Mouse (Mus musculus): Measurements from ENCODE around the gene Igtp. TPM values are rescaled to one million over a fixed set of nuclear protein-coding genes. Genes with fewer than 3 reads are reported as not detected.

Igtp gene
- polyA plus RNA-seq, 1 experiment from 2014 or later = 10.9 TPM

DNA sequence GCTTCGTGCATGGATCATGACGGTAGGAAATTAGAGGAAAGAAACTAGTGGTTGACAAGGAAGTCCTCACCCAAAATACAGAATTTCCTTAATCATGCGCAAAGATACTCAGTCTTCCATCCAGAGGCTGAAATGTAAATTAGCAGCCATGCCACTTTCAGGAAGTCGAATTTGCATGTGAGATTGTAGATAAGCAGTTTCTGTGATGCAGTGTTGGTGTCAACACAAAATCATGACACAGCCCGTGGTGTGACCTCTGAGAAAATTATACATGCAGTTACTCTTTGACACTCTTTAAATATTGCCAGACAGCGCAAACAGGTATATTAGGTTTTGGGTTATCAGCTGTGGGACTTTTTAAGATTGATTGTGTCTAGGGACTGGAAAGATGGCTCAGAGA lies 9.7 kb upstream of the Igtp start:
- Histone ChIP-seq H3K4me1 (replicated peaks; ENCODE audit: control insufficient read depth, insufficient read depth, low read length) (no peaks in the 10 kb centered on the region), H3K9me3 (ENCODE audit: control insufficient read depth) (no peaks in the 10 kb centered on the region), H3K36me3 (ENCODE audit: control insufficient read depth, insufficient read depth) (no peaks in the 10 kb centered on the region), H3K27ac (ENCODE audit: low read depth, low read length) (no peak overlapping the region), H3K4me3 (ENCODE audit: low read depth, low read length) (no peak overlapping the region), H3K27me3 (replicated peaks; ENCODE audit: control insufficient read depth, insufficient read depth, low read length) (no peaks in the 10 kb centered on the region), H3K4me2 (replicated peaks; ENCODE audit: low read depth) (no peak overlapping the region), H3K9ac (ENCODE audit: low read depth, low read length) (no peak overlapping the region)
- 87% methylated on average over 6 of the region's 6 CpGs for WGBS
- ATAC-seq = no peak
- no peak for TF ChIP-seq CTCF (IDR thresholded peaks at IDR 0.05; ENCODE audit: low read depth)

DNA sequence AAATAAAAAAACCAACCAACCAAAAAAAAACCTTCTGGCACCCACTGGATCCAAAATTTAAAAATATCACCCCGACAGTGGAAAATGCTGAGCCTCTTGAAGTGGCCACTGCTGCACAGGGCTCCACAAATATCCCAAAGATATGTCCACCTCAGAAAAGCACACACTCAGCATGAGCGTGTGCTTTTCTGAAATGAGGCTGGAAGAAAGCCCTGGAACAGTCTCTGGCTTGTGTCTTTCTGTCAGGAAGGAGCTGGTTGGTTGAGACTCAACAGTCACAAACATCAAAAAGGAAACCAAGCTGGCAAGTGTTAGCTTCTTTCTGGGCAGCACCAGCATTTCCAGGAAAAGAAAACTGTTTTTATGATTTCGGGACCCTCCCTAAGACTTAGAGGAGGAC lies 6.0 kb upstream of the Igtp start:
- TF ChIP-seq CTCF (IDR thresholded peaks at IDR 0.05; ENCODE audit: low read depth) = no peak
- 53% methylated on average over 3 of the region's 3 CpGs for WGBS
- Histone ChIP-seq H3K27me3 (replicated peaks; ENCODE audit: control insufficient read depth, insufficient read depth, low read length) (no peaks in the 10 kb centered on the region), H3K9me3 (ENCODE audit: control insufficient read depth) (no peaks in the 10 kb centered on the region), H3K27ac (ENCODE audit: low read depth, low read length) (no peak overlapping the region), H3K9ac (ENCODE audit: low read depth, low read length) (no peak overlapping the region), H3K4me3 (ENCODE audit: low read depth, low read length) (no peak overlapping the region), H3K4me2 (replicated peaks; ENCODE audit: low read depth) (no peak overlapping the region), H3K4me1 (replicated peaks; ENCODE audit: control insufficient read depth, insufficient read depth, low read length) (no peaks in the 10 kb centered on the region), H3K36me3 (ENCODE audit: control insufficient read depth, insufficient read depth) (no peaks in the 10 kb centered on the region)
- ATAC-seq = no peak

DNA sequence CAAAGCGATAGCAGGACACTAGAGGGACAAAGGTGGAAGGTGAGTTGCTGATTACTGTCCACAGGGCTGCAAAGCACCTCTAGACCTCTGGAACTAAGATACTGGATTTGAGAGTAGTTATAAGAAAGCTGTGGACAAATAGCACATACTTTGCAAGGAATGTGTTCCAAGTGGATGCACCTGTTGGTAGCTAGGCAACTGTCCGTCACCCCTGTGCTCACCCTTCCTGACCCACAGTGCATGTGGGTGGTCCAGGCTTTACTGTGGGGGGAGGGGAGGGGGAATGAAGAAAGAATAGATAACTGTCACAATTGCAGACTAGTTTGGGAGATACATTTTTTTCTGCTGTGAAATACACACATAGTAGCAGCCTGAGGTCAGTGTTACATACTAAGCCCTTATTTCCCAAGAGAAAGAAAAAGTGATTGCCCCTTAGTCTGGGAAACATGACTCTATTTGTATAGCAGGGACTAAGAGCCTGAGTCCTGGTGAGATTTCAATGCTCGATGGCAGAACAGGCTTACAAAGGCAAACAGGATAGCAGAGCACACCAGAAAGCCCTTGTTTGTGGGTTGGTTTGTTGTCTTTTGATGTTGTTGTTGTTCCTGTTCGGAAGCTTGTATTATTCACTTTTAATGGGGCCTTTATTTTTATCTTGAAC lies 5.4 kb upstream of the Igtp start:
- 41% methylated on average over 4 of the region's 4 CpGs for WGBS
- H3K9ac ChIP-seq (ENCODE audit: low read depth, low read length) = peak overlapping the region; percentile 23; the same call in 1 of the 2 replicates
- no peak for ATAC-seq
- no peaks in the 10 kb centered on the region for H3K27me3 ChIP-seq (replicated peaks; ENCODE audit: control insufficient read depth, insufficient read depth, low read length)
- H3K4me2 ChIP-seq (replicated peaks; ENCODE audit: low read depth) = no peak overlapping the region
- H3K9me3 ChIP-seq (ENCODE audit: control insufficient read depth) = no peaks in the 10 kb centered on the region
- no peak for TF ChIP-seq CTCF (IDR thresholded peaks at IDR 0.05; ENCODE audit: low read depth)
- no peaks in the 10 kb centered on the region for H3K4me1 ChIP-seq (replicated peaks; ENCODE audit: control insufficient read depth, insufficient read depth, low read length)
- no peak overlapping the region for H3K4me3 ChIP-seq (ENCODE audit: low read depth, low read length)
- H3K36me3 ChIP-seq (ENCODE audit: control insufficient read depth, insufficient read depth) = no peaks in the 10 kb centered on the region
- H3K27ac ChIP-seq (ENCODE audit: low read depth, low read length) = no peak overlapping the region

DNA sequence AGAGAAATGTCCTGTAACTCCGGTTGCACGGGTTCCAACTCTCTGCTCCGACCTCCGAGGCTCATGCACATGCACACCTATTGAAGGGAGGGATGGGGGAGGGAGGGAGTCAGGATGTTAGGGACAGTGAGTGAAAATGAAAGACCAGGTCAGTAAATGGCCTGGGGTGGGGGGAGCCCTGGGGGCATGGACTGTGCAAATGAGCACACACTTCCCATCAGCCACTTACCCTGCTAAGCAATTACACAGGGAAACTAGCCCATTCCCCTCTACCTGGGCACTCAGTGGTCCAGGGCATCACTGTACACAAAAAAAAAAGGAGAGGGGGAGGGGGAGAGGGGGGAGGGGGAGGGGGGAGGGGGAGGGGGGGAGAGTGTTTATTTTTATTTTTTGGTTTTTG lies 693 bp upstream of the Igtp start:
- Histone ChIP-seq H3K9ac (ENCODE audit: low read depth, low read length) (peak overlapping the region; percentile 58; the same call in 1 of the 2 replicates), H3K9me3 (ENCODE audit: control insufficient read depth) (no peaks in the 10 kb centered on the region), H3K4me1 (replicated peaks; ENCODE audit: control insufficient read depth, insufficient read depth, low read length) (no peaks in the 10 kb centered on the region), H3K4me2 (replicated peaks; ENCODE audit: low read depth) (peak overlapping the region; percentile 78), H3K36me3 (ENCODE audit: control insufficient read depth, insufficient read depth) (no peaks in the 10 kb centered on the region; the same call in 1 of the 2 replicates), H3K27ac (ENCODE audit: low read depth, low read length) (no peak overlapping the region), H3K27me3 (replicated peaks; ENCODE audit: control insufficient read depth, insufficient read depth, low read length) (no peaks in the 10 kb centered on the region), H3K4me3 (ENCODE audit: low read depth, low read length) (peak overlapping the region; percentile 68)
- no peak for ATAC-seq
- no peak for TF ChIP-seq CTCF (IDR thresholded peaks at IDR 0.05; ENCODE audit: low read depth)
- WGBS = 88% methylated on average over 4 of the region's 4 CpGs

DNA sequence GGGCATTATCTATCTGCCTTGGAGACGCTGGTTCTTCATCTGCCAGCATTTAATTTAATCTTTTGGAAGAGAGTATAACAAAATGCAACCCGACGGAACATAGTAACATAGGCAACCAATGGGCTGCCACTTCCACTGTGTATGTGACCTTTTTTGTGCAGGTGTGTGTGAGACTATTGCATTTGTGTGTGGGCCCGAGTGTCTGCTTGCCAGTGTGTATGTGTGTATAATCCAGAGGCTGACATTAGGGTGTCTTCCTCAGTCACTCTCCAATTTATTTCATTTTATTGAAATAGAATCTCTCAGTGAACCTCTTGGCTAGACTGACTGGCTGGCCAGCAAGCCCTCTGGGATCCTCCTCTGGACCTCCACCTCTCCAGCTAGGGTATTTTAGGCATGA lies 870 bp downstream of the Igtp start:
- no peak for TF ChIP-seq CTCF (IDR thresholded peaks at IDR 0.05; ENCODE audit: low read depth)
- WGBS = 92% methylated on average over 4 of the region's 4 CpGs
- no peaks in the 10 kb centered on the region for H3K4me1 ChIP-seq (replicated peaks; ENCODE audit: control insufficient read depth, insufficient read depth, low read length)
- no peaks in the 10 kb centered on the region for H3K27me3 ChIP-seq (replicated peaks; ENCODE audit: control insufficient read depth, insufficient read depth, low read length)
- H3K4me2 ChIP-seq (replicated peaks; ENCODE audit: low read depth) = peak overlapping the region; percentile 78
- no peak overlapping the region for H3K9ac ChIP-seq (ENCODE audit: low read depth, low read length)
- H3K9me3 ChIP-seq (ENCODE audit: control insufficient read depth) = no peaks in the 10 kb centered on the region
- ATAC-seq = no peak
- H3K4me3 ChIP-seq (ENCODE audit: low read depth, low read length) = peak overlapping the region; percentile 12; the same call in 1 of the 2 replicates
- no peak overlapping the region for H3K27ac ChIP-seq (ENCODE audit: low read depth, low read length)
- no peaks in the 10 kb centered on the region; the same call in 1 of the 2 replicates for H3K36me3 ChIP-seq (ENCODE audit: control insufficient read depth, insufficient read depth)

DNA sequence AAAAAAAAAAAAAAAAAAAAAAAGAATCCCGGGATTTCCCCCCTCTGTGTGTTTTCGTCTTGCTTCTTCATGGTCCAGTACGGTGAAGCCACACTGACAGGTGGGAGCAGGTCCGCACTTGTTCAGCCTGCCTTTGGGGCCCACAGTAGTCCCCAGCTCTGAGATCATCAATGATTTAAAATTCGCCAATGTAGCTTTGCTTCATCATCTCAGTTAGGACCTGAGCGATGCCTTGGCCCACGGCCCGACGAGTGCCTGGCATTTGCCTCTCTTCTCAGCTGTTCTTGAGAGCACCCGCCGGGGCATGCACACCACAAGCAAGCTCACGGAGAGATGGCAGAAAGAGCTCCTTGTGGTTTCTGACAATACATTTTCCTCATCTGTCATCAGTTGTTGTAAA lies 1.7 kb downstream of the Igtp start:
- Histone ChIP-seq H3K27ac (ENCODE audit: low read depth, low read length) (no peak overlapping the region), H3K4me3 (ENCODE audit: low read depth, low read length) (no peak overlapping the region)

More for the DNA sequence above, 1.7 kb downstream of the Igtp start:
- H3K9me3 ChIP-seq (ENCODE audit: control insufficient read depth) = no peaks in the 10 kb centered on the region
- no peak overlapping the region for H3K4me2 ChIP-seq (replicated peaks; ENCODE audit: low read depth)
- no peaks in the 10 kb centered on the region for H3K4me1 ChIP-seq (replicated peaks; ENCODE audit: control insufficient read depth, insufficient read depth, low read length)
- 88% methylated on average over 12 of the region's 12 CpGs for WGBS
- H3K27me3 ChIP-seq (replicated peaks; ENCODE audit: control insufficient read depth, insufficient read depth, low read length) = no peaks in the 10 kb centered on the region
- H3K9ac ChIP-seq (ENCODE audit: low read depth, low read length) = no peak overlapping the region
- no peaks in the 10 kb centered on the region; the same call in 1 of the 2 replicates for H3K36me3 ChIP-seq (ENCODE audit: control insufficient read depth, insufficient read depth)
- ATAC-seq = no peak
- TF ChIP-seq CTCF (IDR thresholded peaks at IDR 0.05; ENCODE audit: low read depth) = no peak

Measured in intestine, postnatal 0 days (tissue).